Mouse (Mus musculus) cerebellum, adult 18-20 months (tissue): ENCODE data around the gene Ap3b2.

Experiments used
- DNase-seq, 2 experiments: peaks; one replicate each; pipeline ENCODE4 v3.0.0; 2021

Ap3b2 gene

GRCm38 (mm10) chr7:81475221-81475620 lies 18.5 kb downstream of the Ap3b2 start:
- DNase-seq = no peak

DNA sequence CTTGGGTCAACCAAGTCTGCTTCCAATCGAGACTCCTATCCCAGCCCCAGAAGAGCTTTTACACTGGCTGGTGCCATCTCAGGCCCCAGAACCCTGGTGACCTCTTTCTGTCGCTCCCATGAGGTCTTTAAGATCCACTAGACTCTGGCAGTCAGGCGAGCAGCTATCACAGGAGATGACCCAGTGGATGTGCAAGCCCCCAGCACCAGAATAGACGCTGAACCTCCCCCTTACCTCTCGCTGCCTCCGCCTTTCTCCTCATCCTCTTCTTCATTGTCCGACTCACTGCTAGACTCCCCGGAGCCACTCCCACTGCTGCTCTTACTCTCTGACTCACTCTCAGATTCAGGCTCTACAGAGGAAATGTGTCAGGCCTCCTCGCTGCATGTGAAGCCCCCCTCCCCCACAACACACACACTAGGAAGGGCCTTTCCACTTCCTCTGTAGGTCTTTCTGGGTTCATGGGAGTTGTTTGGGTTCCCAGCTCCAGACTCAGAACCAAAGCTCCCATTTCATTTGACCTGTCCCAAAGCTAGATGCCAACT lies 28.7 kb downstream of the Ap3b2 start:
- no peak for DNase-seq

DNA sequence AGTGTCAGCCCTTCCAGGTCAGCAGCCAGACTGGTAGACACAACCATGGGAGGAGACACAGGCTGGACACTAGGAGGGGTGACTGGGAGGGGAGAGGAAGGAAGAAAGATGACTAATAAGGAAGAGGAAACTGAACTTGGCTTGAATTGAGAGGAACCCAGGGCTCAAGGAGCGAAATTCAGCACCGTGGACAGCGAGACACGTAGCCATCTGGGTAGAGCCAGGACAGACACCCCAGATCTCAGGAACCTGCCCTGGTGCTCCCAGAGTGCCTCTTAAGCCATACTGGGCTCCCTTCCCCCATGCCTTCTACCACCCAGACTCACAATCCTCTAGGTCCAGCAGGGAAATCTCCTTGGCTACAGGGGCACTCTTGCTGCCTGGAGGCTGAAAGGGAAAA lies 29.6 kb downstream of the Ap3b2 start:
- no peak for DNase-seq

GRCm38 (mm10) chr7:81462815-81463214 lies 30.9 kb downstream of the Ap3b2 start:
- no peak for DNase-seq

DNA sequence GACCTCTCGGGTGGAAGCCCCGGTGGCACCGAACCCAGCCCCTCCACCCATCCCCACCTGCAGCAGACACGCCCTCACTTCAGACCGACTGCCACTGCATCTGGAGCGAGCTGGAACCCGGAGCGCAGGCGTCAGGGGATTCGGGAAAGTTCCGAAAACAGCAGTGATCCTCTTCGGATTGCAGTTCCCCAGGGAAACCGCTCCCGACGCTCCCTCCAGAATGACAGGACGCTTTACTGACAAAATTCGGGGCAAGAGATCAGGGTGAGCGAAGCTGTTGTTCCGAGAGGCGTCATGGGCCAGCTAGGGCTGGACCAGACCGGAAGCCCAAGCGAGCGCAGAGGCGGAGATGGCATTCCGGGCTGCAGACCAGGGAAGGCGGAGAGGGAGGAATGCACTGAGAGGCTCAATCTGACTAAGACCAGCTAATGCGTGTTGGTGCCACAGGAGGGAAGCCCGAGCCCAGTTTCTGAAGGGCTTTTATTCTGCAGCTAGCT lies 38.5 kb downstream of the Ap3b2 start, which contains the start of gene Cpeb1:
TSS of gene Cpeb1 (minus strand) at position 311 of the 497 bp plus-strand sequence.
- DNase-seq = peak; percentile 55 to 60

DNA sequence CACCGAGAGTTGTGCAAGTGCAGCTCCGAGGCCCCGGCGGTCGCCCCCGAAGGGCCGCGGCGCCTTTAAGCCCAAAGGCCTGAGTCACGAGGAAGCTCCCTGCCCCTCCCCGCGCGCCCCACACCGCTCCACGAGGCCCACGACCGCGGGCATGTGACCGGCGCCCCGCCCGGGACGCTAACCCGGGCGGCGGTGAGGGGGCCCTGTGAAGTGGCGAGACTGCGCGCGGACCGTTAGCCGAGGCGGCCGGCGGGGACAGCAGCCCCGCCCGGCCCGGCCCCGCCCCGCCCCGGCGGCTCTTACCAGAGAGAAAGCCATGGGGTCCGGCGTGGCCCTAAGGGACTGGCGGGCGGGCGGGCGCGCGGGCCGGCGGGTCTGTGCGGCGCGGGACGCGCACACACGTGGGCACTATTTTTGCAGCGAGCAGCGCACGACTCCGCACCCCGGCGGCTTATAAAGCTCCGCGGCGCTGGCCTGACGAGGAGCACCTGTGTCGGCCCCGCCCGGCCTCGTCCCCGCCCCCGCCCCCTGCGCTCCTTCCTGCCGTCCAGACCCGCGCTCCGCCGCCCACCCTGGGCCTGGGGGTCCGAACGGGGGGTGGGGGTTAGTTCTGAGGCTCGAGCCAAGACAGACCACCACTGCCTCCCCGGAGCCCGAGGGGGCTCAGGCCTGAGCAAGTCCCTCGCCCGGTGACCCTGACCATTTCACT lies 39.2 kb downstream of the Ap3b2 start:
- peak; percentile 57 to 63 for DNase-seq

DNA sequence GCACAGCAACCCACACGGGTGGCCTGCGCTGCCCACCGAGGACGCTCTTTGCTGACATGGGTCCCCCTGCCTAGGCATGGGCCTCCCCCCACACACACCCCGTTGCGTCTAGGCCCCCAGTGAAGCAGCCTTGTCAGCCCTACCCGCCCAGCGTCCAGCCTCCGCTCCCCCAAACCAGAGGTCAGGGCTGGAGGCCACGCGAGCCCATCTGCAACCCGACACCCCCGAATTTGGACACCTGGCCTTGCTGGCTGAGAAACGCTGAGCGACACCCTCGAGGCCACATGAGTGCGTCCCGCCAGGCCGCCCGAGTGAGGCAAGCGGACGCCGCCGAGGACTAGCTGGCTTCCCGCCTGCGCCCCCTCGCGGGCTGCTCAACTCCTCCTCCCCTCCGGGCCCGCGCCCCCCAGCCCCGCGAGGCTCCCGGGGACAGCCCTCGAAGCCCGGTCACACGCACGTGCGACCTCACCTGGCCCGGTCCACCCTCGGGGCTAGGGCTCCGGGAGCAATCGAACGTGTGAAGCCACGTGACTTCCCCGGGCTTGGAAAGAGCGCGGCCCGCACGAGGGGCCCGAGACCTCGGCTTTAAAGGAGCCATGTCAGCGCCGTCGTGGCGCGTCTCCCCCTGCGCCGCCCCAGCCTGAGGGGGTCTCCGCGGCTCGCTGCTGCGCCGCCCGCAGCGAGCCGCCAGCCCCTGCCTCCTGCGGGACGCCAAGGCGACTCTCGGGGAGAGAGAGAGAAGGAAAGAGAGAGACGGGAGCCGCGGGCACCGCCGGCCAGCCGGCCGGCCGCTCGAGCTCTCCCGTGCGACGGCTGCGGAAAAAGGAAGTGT lies 40.1 kb downstream of the Ap3b2 start:
- DNase-seq = peak; percentile 20 to 40

DNA sequence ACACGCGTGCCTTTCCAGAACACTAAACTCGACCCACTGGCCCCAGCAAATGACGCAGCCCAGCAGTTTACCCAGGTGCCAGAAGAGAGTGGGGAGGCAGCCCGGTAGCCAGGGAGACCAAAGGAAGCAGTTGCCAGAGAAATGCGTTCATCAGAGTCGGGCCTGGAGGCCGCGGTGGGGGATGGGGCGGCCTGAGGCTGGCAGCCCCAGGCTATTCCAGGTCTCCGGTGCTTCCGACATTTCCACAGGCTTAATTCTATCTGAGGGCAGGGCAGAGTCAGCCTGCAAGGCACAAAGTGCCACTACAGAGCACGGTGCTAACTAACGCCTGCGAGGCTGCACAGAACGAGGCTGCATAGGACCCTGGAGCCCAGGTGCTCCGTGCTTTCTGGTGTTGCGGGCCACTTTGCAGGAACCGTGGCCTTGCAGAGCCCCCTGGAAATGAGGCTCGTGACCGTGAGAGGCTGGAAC lies 40.7 kb downstream of the Ap3b2 start:
- DNase-seq = peak; percentile 22 to 28
